Mouse (Mus musculus) olfactory bulb, adult 2 months (tissue): ENCODE measurements around the gene Prickle1.

ENCODE experiments used
- CTCF ChIP-seq: fragments of 200-500 bp; IDR thresholded peaks from 2 replicates; pipeline ENCODE4 v1.5.1; 2012; ENCODE audit warnings: low read depth, mild to moderate bottlenecking, low read length, moderate library complexity; ENCODE audit not compliant: insufficient read depth
- POLR2A ChIP-seq: fragments of 200-500 bp; IDR thresholded peaks from 2 replicates; pipeline ENCODE4 v1.6.1; 2012; ENCODE audit warnings: mild to moderate bottlenecking, low read depth, low read length, moderate library complexity; ENCODE audit not compliant: insufficient read depth

DNA sequence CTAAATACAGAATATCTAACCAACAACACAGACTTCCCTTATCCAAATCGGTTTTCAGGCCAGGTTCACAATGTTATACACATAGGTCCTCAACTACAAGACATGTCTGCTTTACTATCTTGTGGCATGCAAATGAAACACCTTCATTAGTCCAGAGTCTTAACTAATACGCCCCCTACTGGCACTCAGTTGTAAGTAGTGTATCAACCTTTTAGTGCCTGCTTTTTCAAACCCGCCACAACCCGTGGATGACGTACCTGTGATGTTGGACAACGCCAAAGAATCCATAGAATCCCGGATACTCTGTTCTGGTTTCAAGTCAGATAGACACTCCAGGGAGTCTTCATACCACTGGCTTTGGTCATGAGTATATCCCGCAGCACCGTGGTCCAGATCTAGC lies 93.0 kb downstream of the Prickle1 start:
- TF ChIP-seq CTCF, result no peak
- no peak for TF ChIP-seq POLR2A
